Mouse (Mus musculus) neural tube, postnatal 0 days (tissue): ENCODE results near the gene Depdc5. TPM values are rescaled to one million over a fixed set of nuclear protein-coding genes. Genes with fewer than 3 reads are reported as not detected.

Experiments used
- polyA plus RNA-seq: library from polyadenylated mRNA; unstranded; fragments of >200 nt; fragmentation: Nextera tagmentation; extraction: Ambion mirVana; gene quantifications from 2 replicates; pipeline ENCODE4 v1.2.1, GENCODE M21; 2015

The Depdc5 gene
- polyA plus RNA-seq: 13.9 and 18.3 TPM in 2 replicates

DNA sequence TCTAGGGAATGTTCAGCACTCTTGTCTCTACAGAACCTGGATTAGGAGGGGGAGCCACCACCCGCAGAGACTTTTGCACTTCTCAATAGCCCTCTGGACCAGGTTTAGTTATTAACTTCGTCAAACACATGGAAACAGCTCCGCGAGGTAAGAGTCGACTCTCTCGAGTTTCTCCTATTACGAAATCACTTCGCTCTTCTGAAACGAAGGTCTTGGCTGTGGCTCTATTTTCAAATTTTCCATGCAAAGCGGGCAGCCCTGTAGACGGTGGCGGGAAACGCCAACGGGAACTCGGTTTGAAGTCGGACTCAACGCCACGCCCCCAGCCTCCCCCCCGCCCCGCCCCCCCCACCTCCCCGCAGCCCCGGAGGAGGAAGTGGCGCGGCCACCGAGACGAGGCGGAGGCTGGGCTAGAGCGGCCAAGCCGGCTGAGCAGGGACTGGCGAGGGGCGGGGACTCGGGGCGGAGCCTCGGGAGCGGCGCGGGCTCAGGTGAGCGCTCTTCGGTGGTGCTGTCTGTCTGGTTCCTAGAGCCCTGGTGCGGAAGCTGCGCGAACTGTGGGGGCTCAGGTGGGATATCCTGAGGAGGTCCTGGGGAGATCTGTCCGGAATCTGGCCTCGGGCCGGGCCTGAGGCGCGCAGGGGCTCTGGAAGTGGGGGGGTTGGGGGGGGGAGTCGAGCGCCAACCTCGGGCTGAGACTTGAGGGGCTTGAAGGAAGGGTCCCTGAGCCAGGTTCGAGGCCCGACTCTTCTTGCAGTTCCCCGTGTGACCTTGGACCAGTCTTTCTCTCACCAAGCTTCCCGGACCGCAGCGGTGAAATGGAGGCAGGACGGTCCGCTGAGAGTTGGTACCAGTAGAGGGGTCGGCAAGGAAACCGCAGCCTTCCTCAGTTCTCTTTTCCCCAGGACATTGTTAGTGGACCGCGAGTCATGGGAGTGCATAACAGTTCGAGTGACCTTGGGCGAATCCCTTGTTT, at the start of gene Depdc5:
Gene Depdc5 (plus strand): TSS at position 449 of the 976 bp plus-strand sequence.

GRCm38 (mm10) chr5:32827009-32827408, 36.5 kb upstream of the Depdc5 start, which contains the start of gene Gm20671:
Gm20671 (minus strand) TSS chr5:32827109.

GRCm38 (mm10) chr5:32853731-32854507, 9.6 kb upstream of the Depdc5 start, which contains the start of gene Prr14l:
Prr14l (minus strand) TSS chr5:32854256.

GRCm38 (mm10) chr5:33018561-33019425, 155.3 kb downstream of the Depdc5 start, which contains the start of gene Ywhah:
Ywhah (plus strand) TSS chr5:33018816.

Other genes starting within 250 kb of the Depdc5 start
- 72.8 and 82.3 TPM in 2 replicates for gene Pisd, start 78.1 kb upstream of the Depdc5 start, polyA plus RNA-seq
- gene Gm20671, start 36.6 kb upstream of the Depdc5 start, polyA plus RNA-seq: not detected in 2 replicates
- gene Prr14l, start 9.4 kb upstream of the Depdc5 start, polyA plus RNA-seq: 8.4 and 13.5 TPM in 2 replicates
- gene Ywhah, start 155.1 kb downstream of the Depdc5 start, polyA plus RNA-seq: 985 and 986 TPM in 2 replicates
- 0.15 and 0.23 TPM in 2 replicates for gene Slc5a1, start 240.5 kb downstream of the Depdc5 start, polyA plus RNA-seq